Mouse (Mus musculus): ENCODE measurements around the gene Rhob.

- TF ChIP-seq CTCF (IDR thresholded peaks at IDR 0.05; ENCODE audit: borderline replicate concordance, insufficient read depth, low read depth, low read length) (no peak), POLR2A (IDR thresholded peaks at IDR 0.05; ENCODE audit: borderline replicate concordance, insufficient read depth, low read length) (no peak)
Measured at GRCm38 (mm10) chr12:8455046-8455445, 44.8 kb downstream of the Rhob start.

Data from cerebellum, adult 2 months (tissue).